Mouse (Mus musculus): ENCODE measurements around the gene Ssx2ip. TPM values are rescaled to one million over a fixed set of nuclear protein-coding genes. Genes with fewer than 3 reads are reported as not detected.
A peak's percentile ranks its signal among the peaks of the same experiment; 100 is the strongest.
"Not testable (repeated sequence)": the region's sequence is repeated elsewhere in the genome, so short reads cannot be mapped to it uniquely, and the experiment has no call there.

Ssx2ip gene
- polyA plus RNA-seq, 1 experiment from 2014 or later = 36.1 TPM

GRCm38 (mm10) chr3:146423710-146424109 is 19.3 kb downstream of the Ssx2ip start:
- Histone ChIP-seq H3K36me3 (ENCODE audit: control insufficient read depth, insufficient read depth, low read length) (peaks cover 20% of the 10 kb centered on the region), H3K27me3 (replicated peaks; ENCODE audit: control insufficient read depth, insufficient read depth, low read length) (no peaks in the 10 kb centered on the region), H3K9me3 (ENCODE audit: control insufficient read depth, low read length) (no peaks in the 10 kb centered on the region), H3K4me2 (ENCODE audit: low read depth, low read length) (no peak overlapping the region), H3K4me1 (ENCODE audit: control insufficient read depth, insufficient read depth, low read length) (no peaks in the 10 kb centered on the region), H3K9ac (ENCODE audit: low read depth, low read length) (no peak overlapping the region), H3K4me3 (ENCODE audit: low read length) (no peak overlapping the region), H3K27ac (ENCODE audit: low read length) (no peak overlapping the region)
- whole genome bisulfite sequencing = 86% methylated on average over 7 of the region's 7 CpGs
- no peak for ATAC-seq

GRCm38 (mm10) chr3:146424306-146424900 is 20.0 kb downstream of the Ssx2ip start:
- Histone ChIP-seq H3K9ac (ENCODE audit: low read depth, low read length) (no peak overlapping the region), H3K4me1 (ENCODE audit: control insufficient read depth, insufficient read depth, low read length) (no peaks in the 10 kb centered on the region), H3K36me3 (ENCODE audit: control insufficient read depth, insufficient read depth, low read length) (peaks cover 15% of the 10 kb centered on the region), H3K9me3 (ENCODE audit: control insufficient read depth, low read length) (no peaks in the 10 kb centered on the region), H3K4me2 (ENCODE audit: low read depth, low read length) (no peak overlapping the region), H3K27me3 (replicated peaks; ENCODE audit: control insufficient read depth, insufficient read depth, low read length) (no peaks in the 10 kb centered on the region), H3K27ac (ENCODE audit: low read length) (no peak overlapping the region), H3K4me3 (ENCODE audit: low read length) (no peak overlapping the region)
- WGBS = 54% methylated on average over 7 of the region's 7 CpGs
- no peak for ATAC-seq

GRCm38 (mm10) chr3:146425902-146426301 is 21.5 kb downstream of the Ssx2ip start:
- no peak overlapping the region for H3K27ac ChIP-seq (ENCODE audit: low read length)
- 73% methylated on average over 7 of the region's 7 CpGs for WGBS
- no peaks in the 10 kb centered on the region for H3K4me1 ChIP-seq (ENCODE audit: control insufficient read depth, insufficient read depth, low read length)
- no peaks in the 10 kb centered on the region for H3K27me3 ChIP-seq (replicated peaks; ENCODE audit: control insufficient read depth, insufficient read depth, low read length)
- H3K9ac ChIP-seq (ENCODE audit: low read depth, low read length) = no peak overlapping the region
- no peaks in the 10 kb centered on the region for H3K9me3 ChIP-seq (ENCODE audit: control insufficient read depth, low read length)
- H3K36me3 ChIP-seq (ENCODE audit: control insufficient read depth, insufficient read depth, low read length) = peaks cover 13% of the 10 kb centered on the region
- no peak for ATAC-seq
- H3K4me2 ChIP-seq (ENCODE audit: low read depth, low read length) = no peak overlapping the region
- H3K4me3 ChIP-seq (ENCODE audit: low read length) = no peak overlapping the region

GRCm38 (mm10) chr3:146426489-146426888 is 22.0 kb downstream of the Ssx2ip start:
- no peaks in the 10 kb centered on the region for H3K9me3 ChIP-seq (ENCODE audit: control insufficient read depth, low read length)
- WGBS = 89% methylated on average over 8 of the region's 8 CpGs
- no peaks in the 10 kb centered on the region for H3K27me3 ChIP-seq (replicated peaks; ENCODE audit: control insufficient read depth, insufficient read depth, low read length)
- no peak overlapping the region for H3K4me2 ChIP-seq (ENCODE audit: low read depth, low read length)
- H3K27ac ChIP-seq (ENCODE audit: low read length) = no peak overlapping the region
- ATAC-seq = no peak
- H3K9ac ChIP-seq (ENCODE audit: low read depth, low read length) = no peak overlapping the region
- no peak overlapping the region for H3K4me3 ChIP-seq (ENCODE audit: low read length)
- H3K36me3 ChIP-seq (ENCODE audit: control insufficient read depth, insufficient read depth, low read length) = peaks cover 15% of the 10 kb centered on the region
- H3K4me1 ChIP-seq (ENCODE audit: control insufficient read depth, insufficient read depth, low read length) = no peaks in the 10 kb centered on the region

- not testable (repeated sequence) for H3K4me2 ChIP-seq (ENCODE audit: low read depth, low read length); H3K27ac ChIP-seq (ENCODE audit: low read length); H3K4me1 ChIP-seq (ENCODE audit: control insufficient read depth, insufficient read depth, low read length); H3K27me3 ChIP-seq (replicated peaks; ENCODE audit: control insufficient read depth, insufficient read depth, low read length); H3K4me3 ChIP-seq (ENCODE audit: low read length); H3K9me3 ChIP-seq (ENCODE audit: control insufficient read depth, low read length); H3K9ac ChIP-seq (ENCODE audit: low read depth, low read length)
- 0 out of 2 replicates have a peak, but pooled peaks have one; percentile 39 for ATAC-seq
- 89% methylated on average over 11 of the region's 11 CpGs for WGBS
- peaks cover 19% of the 10 kb centered on the region for H3K36me3 ChIP-seq (ENCODE audit: control insufficient read depth, insufficient read depth, low read length)
These were observed 28.6 kb downstream of the Ssx2ip start for GRCm38 (mm10) chr3:146433063-146433462.

GRCm38 (mm10) chr3:146433681-146434350 is 29.4 kb downstream of the Ssx2ip start:
- no peak overlapping the region for H3K27ac ChIP-seq (ENCODE audit: low read length)
- no peak overlapping the region for H3K9ac ChIP-seq (ENCODE audit: low read depth, low read length)
- 89% methylated on average over 14 of the region's 14 CpGs for WGBS
- H3K36me3 ChIP-seq (ENCODE audit: control insufficient read depth, insufficient read depth, low read length) = peaks cover 16% of the 10 kb centered on the region
- no peak for ATAC-seq
- no peaks in the 10 kb centered on the region for H3K9me3 ChIP-seq (ENCODE audit: control insufficient read depth, low read length)
- H3K4me1 ChIP-seq (ENCODE audit: control insufficient read depth, insufficient read depth, low read length) = no peaks in the 10 kb centered on the region
- H3K4me2 ChIP-seq (ENCODE audit: low read depth, low read length) = no peak overlapping the region
- no peaks in the 10 kb centered on the region for H3K27me3 ChIP-seq (replicated peaks; ENCODE audit: control insufficient read depth, insufficient read depth, low read length)
- no peak overlapping the region for H3K4me3 ChIP-seq (ENCODE audit: low read length)

- no peaks in the 10 kb centered on the region for H3K27me3 ChIP-seq (replicated peaks; ENCODE audit: control insufficient read depth, insufficient read depth, low read length)
- whole genome bisulfite sequencing = 91% methylated on average over 8 of the region's 8 CpGs
- no peak for ATAC-seq
- no peak overlapping the region for H3K9ac ChIP-seq (ENCODE audit: low read depth, low read length)
- no peak overlapping the region for H3K27ac ChIP-seq (ENCODE audit: low read length)
- H3K9me3 ChIP-seq (ENCODE audit: control insufficient read depth, low read length) = no peaks in the 10 kb centered on the region
- H3K36me3 ChIP-seq (ENCODE audit: control insufficient read depth, insufficient read depth, low read length) = peaks cover 16% of the 10 kb centered on the region
- no peak overlapping the region for H3K4me2 ChIP-seq (ENCODE audit: low read depth, low read length)
- H3K4me1 ChIP-seq (ENCODE audit: control insufficient read depth, insufficient read depth, low read length) = no peaks in the 10 kb centered on the region
- H3K4me3 ChIP-seq (ENCODE audit: low read length) = no peak overlapping the region
These were observed 30.2 kb downstream of the Ssx2ip start for GRCm38 (mm10) chr3:146434686-146435085.

GRCm38 (mm10) chr3:146435533-146435932 is 31.1 kb downstream of the Ssx2ip start:
- H3K36me3 ChIP-seq (ENCODE audit: control insufficient read depth, insufficient read depth, low read length) = peaks cover 18% of the 10 kb centered on the region
- no peak for ATAC-seq

GRCm38 (mm10) chr3:146436114-146436513 is 31.7 kb downstream of the Ssx2ip start:
- ATAC-seq = no peak
- Histone ChIP-seq H3K4me2 (ENCODE audit: low read depth, low read length) (no peak overlapping the region), H3K4me1 (ENCODE audit: control insufficient read depth, insufficient read depth, low read length) (no peaks in the 10 kb centered on the region), H3K9ac (ENCODE audit: low read depth, low read length) (no peak overlapping the region), H3K4me3 (ENCODE audit: low read length) (no peak overlapping the region), H3K27me3 (replicated peaks; ENCODE audit: control insufficient read depth, insufficient read depth, low read length) (no peaks in the 10 kb centered on the region), H3K36me3 (ENCODE audit: control insufficient read depth, insufficient read depth, low read length) (peaks cover 18% of the 10 kb centered on the region), H3K9me3 (ENCODE audit: control insufficient read depth, low read length) (no peaks in the 10 kb centered on the region), H3K27ac (ENCODE audit: low read length) (no peak overlapping the region)
- WGBS = 93% methylated on average over 8 of the region's 8 CpGs

More at GRCm38 (mm10) chr3:146435533-146435932, 31.1 kb downstream of the Ssx2ip start:
- Histone ChIP-seq H3K27ac (ENCODE audit: low read length) (no peak overlapping the region), H3K27me3 (replicated peaks; ENCODE audit: control insufficient read depth, insufficient read depth, low read length) (no peaks in the 10 kb centered on the region), H3K9me3 (ENCODE audit: control insufficient read depth, low read length) (no peaks in the 10 kb centered on the region), H3K4me2 (ENCODE audit: low read depth, low read length) (no peak overlapping the region), H3K4me3 (ENCODE audit: low read length) (no peak overlapping the region), H3K9ac (ENCODE audit: low read depth, low read length) (no peak overlapping the region), H3K4me1 (ENCODE audit: control insufficient read depth, insufficient read depth, low read length) (no peaks in the 10 kb centered on the region)
- 92% methylated on average over 11 of the region's 11 CpGs for WGBS

Measured in intestine, embryonic 16.5 days (tissue).